Mouse (Mus musculus): ENCODE measurements around the gene Akt1s1.

Akt1s1 gene

DNA sequence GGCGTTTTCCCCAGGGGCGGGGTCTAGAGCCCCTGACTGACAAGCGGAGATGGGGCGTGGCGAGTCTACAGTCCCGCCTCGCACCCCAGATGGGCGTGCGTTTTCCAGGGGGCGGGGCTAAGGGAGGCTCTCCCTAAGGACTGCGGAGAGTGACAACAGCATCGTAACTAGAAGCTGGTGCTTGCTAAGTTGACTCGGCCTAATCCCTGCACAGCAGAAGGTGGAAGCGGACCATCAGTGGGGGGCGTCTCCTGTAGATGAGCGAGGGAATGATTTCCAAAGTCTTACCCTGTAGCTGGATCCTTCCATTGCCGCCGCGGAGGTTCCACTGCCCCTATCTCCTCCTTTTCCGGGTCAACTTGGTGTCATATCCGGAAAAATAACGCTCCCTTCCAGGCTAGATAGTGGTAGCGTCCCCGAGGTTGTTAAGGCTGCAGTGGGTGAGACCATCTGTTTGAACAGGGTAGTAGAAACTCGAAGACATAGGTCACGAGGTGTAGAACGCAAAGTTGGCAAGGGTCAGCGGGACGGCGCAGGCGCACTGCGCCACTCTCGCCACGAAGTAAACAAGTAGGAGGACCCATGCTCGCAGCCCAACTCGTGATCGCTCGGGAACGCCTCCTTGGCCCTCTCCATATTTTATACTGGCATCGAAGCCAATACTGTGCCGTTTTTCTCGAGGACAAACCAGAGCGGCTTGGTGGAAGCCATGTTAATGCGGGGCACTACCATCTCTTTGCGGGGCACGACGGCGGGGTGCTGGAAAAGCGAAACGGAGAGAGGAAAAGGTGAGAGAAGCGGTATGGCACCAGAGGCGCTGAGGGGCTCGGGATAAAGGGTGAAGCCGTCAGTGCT lies at the start of gene Akt1s1, which contains the start of gene Tbc1d17:
Akt1s1 (plus strand) TSS at position 431 of the 855 bp plus-strand sequence.
Tbc1d17 (minus strand) TSS at position 519 of the 855 bp plus-strand sequence.
- peak; percentile 72 for ATAC-seq (ENCODE audit: low TSS enrichment)

DNA sequence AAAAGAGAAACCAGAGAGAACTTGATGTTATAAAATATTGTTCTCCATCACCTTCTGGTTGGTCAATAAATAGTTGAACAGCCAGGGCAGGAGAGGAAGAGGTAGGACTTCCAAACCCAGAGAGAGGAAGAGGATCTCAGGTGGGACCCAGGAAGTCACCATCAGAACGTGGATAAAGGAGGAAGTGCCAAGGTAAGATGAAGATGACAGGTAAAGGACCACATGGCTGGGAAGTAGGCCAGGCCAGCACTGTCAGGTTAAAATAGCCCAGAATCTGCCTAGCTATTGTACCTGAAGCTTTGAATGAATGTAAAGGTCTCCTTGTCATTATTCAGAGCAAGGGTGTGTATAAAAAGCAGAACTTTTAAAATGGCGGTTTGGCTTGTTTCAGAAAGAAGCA lies 39.9 kb upstream of the Akt1s1 start:
- no peak for ATAC-seq (ENCODE audit: low TSS enrichment)

DNA sequence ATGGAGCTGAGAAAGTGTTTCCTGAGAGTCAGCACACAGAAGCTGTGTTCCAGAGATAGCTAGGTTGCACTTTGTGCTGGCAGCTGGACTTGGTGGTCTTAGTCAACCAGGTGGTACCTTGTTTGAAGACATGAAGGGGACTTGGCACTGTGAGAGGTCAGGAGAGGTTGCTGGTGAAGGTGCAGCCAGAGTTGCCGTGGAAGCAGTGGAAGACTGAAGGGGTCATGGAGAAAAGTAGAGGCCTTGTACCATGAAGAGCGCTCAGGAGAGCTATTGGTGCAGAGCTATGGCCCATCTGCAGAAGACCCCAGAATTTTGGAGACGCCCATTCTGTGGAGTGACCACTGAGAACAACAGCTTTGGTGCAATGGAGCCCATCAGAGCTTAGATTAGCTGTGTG lies 39.3 kb upstream of the Akt1s1 start:
- ATAC-seq (ENCODE audit: low TSS enrichment): no peak

DNA sequence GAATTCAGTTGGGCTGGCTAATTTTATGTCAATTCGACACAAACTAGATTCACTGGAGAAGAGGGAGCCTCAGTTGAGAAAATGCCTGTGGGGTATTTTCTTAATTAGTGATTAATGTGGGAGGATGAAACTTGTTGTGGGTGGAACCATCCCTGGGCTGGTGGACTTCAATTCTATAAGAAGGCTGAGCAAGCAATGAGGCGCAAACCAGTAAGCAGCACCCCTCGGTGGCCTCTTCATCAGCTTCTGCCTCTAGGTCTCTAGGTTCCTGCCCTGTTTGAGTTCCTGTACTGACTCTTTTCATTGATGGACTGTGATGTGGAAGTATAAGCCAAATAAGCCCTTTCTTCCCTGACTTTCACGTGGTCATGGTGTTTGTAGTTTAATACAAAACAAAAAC lies 38.4 kb upstream of the Akt1s1 start:
- ATAC-seq (ENCODE audit: low TSS enrichment): no peak

DNA sequence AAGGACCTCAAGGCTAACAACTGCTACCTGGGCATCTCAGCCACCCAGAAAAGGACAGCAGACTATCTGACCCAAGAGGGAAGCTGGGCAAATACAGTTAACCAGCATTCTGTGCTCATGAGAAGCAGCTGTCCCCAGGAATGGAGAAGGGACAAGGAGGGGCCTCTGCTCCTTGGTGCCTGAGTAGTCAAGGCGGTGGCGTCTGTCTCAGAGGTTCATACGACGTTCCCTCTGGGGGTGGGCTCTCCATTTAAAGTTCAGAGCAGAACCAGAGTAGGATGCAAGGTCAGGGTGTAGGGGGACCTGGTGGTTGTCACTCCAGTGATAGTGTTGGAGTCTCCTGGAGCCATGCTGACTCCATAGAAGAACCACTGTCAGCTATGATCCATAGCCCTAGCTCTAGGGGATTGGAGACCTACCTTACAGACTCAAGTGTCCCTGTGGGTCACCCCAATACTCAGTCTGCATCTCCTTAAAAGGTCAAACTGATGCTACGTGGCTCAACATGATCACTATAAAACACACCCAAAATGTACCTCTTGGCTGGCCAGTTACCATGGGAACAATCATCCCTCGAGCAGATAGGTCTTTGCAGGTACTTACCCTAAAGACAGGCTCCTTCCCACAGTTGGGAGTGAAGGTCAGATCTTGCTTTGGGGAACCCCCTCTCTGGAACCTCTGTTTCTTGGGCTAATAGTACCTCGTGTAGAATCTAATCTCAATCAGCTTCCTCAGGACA lies 37.8 kb upstream of the Akt1s1 start:
- ATAC-seq (ENCODE audit: low TSS enrichment): no peak

DNA sequence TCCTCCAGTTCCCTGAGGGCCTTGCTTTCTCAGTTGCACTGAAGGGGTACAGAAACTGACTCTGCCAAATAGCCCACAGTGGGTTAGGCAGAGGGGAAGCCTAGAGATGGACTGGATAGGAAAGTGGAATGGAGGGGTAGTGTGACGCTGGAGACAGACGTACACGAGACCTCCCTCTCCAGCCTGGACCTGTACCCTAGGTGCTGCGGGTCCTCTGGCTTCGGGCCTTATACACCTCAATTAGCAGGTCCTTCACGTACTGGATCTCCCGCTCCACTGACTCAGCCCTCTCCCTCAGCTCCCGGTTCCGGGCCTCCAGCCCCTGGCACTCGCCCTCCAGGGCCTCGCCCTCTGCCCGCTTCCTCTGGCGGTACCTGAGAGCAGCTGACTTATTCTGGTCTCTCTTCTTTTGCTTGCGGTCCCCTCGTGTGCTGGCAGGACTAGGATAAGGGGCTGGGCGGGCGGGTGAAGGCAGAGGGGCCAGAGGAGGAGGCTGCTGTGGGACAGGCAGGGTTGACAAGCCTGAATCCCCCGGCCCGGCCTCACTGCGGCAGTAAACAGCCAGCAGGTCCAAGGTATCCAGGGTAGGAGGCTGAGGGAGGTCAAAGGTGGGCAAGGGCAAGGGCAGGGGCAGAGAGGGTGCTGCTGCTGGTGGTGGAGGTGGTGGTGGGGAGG lies 36.0 kb upstream of the Akt1s1 start:
- no peak for ATAC-seq (ENCODE audit: low TSS enrichment)

DNA sequence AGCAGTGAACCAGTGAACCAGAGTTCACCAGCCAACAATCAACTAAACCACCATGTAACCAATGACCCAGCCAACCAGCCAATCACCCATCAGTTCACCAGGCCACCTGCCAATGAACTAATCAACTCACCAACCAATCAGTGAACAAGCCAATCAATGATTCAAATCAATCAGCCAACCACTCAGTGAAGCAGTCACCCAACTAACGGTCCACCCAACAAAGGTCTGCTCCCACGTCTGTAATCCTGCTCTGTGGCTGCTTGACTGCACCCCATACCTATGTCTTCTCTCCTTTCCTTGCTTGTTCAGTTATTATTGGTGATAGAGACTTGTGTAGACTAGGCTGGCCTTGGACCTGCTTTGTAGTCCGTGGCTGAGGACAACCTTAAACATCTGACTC lies 34.8 kb upstream of the Akt1s1 start:
- ATAC-seq (ENCODE audit: low TSS enrichment): no peak

DNA sequence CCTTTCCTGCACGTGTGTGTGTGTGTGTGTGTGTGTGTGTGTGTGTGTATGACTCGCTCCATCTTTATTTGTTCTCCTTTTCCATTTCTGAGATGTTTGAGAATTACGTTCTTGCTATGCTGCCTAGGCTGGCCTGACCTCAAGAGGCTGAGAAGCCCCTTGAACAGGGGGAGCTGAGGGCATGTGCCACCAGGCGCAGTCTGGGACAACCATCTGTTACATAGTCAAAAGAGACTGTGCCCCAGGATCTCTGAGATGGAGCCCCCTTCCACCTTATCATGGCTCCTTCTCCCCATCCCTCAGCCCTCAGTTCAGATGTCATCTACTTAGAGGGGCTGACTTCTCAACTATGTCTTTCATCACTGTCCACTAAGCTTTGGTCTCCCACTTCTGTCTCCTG lies 34.4 kb upstream of the Akt1s1 start:
- no peak for ATAC-seq (ENCODE audit: low TSS enrichment)

DNA sequence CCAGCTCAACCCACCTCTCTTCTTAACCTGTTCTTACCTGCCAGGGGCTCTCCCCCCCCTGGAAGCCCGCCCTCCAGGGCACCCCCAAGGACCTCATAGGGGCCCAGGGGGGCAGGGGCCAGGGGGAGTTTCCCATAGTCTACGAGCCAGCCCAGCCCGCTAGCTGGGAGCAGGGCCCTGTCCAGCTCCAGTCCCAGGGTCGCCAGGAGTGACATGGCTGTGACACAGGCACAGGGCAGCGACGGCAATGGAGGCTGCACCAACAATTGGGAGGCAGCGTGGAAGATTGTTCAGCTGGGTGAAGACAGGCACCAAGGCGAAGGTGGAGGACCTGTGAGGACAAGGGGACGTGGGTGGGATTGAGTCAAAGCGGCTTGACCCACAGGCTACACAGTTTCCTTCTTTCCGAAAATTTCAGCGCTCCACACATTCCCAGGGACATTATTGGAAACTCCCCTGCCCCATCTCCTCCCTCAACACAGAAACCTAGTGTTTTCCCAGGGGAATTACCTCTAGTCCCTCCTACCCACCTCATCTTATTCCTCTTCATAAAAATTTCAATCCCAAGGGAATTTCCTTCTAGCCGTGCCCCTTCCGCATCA lies 33.7 kb upstream of the Akt1s1 start:
- no peak for ATAC-seq (ENCODE audit: low TSS enrichment)

DNA sequence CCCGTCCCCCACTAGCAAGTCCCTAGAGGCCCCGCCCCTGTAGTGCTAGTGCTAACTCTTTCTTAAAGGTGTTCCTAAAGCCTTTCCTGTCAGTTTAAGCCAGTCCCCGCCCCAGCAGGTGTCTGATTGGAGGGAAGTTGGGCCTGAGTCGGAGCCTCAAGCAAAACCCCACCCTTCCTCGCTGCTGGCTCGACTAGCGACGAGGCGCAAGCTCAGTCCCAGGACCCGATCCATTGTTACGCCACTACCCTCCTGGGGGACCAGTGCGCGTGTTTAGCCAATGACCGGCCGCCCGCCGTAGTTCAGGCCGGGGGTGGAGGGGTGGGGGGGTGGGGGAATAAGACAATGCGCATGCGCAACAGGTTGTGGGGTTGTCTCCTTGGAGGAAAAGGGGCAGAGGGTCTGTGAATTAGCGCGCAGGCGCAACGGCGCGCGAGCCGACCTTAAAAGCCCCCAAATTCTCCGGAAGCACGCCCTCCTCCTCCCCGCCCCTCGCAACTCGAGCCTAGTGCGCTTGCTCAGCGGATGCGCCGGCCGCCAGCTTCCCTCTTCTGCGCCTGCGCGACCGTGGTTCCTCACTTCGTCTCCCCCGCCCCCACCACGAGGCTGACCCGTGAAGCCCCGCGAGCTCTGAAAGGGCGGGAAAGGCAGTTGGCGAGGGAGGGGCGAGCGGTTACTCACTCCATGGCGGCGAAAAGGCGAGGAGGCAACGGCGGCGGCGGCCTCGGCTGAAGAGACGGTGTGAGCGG lies 32.9 kb upstream of the Akt1s1 start, which contains the start of the genes Nup62 and Il4i1:
Nup62 (plus strand) TSS at position 368 of the 749 bp plus-strand sequence.
Il4i1 (plus strand) TSS at position 667 of the 749 bp plus-strand sequence.
- ATAC-seq (ENCODE audit: low TSS enrichment): peak; percentile 92

DNA sequence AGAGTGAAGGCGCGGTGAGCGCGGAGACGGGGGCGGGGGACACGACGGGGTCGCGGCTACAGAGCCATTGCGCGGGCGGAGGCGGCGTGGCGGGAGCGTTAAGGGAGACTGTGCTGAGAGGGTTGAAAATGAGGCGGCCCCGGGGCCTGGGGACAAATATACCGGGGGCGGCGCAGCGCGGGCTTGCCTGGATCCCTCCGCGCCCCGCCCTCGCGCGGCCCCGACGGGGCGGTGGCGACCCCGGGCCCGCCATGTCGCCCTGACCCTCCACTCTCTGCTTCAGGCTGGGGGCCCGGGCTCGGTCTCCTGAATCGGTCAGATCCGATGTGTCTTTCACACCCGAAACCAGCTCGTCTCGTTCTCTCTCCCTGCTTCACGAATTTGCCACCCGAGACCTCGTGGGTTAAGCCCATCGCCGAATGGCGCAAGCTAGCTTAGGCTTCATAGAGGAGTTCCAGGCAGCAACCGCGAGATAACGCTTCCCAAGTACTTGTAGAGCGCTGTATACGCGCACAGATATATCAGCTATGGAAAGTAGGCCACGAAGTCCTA lies 32.2 kb upstream of the Akt1s1 start, which contains the start of gene Atf5:
Atf5 (minus strand) TSS at position 189 of the 552 bp plus-strand sequence.
- ATAC-seq (ENCODE audit: low TSS enrichment): no peak

DNA sequence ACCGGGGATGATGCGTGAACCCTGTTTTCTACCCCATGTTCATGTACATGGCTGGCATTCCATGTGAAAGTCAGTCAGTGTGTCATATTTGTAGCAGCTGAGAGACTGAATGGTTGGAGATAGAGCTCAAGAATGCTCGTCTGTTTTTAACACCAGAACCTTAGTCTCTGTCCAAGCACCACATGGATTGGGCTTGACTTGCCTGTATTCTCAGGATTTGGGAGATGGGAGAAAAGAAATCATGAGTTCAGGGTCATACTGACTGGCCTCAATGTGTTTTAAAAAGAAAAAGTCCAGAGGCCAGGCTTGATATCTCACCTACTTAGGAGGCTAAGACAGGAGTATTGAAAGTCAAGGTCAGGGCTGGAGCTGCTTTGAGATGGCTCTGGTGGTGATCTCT lies 31.4 kb upstream of the Akt1s1 start:
- no peak for ATAC-seq (ENCODE audit: low TSS enrichment)

DNA sequence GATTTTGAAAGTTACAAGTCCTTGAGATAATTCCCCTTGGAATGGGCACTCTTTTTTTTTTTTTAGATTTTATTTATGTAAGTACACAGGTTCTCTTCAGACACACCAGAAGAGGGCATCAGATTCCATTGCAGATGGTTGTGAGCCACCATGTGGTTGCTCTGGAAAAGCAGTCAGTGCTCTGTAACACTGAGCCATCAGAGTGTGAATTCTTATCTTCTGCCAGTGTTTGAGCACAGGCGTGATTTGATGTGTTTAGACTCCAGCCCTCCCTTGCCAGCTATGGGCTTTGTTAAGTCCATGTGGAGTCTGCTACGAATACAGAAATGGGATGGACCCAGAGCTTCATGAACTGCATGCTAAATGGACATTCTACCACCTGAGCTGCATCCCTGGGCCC lies 30.6 kb upstream of the Akt1s1 start:
- ATAC-seq (ENCODE audit: low TSS enrichment): no peak

DNA sequence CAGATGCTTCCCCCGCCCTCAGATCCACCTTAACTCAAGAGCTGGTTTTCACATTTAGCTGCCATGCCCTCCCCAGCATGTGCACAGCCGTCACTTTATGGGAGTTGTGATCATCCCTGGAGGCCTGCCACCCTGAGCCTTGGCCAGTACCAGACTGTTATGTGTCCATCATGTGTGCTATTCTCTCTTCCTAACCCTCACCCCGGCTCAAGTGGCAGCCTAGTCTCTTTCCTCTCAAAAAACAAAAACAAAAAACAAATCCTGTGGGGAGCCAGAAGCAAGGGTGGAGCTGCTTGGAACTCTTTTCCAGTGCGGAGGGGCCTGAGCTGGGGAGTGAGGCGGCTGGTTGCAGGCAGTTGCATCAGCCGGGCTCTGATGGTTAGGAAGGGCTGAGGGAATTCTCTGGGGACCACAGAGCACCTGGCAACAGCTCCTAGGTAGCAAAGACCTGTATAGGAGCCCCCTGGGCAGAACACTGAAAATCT lies 30.0 kb upstream of the Akt1s1 start:
- no peak for ATAC-seq (ENCODE audit: low TSS enrichment)

DNA sequence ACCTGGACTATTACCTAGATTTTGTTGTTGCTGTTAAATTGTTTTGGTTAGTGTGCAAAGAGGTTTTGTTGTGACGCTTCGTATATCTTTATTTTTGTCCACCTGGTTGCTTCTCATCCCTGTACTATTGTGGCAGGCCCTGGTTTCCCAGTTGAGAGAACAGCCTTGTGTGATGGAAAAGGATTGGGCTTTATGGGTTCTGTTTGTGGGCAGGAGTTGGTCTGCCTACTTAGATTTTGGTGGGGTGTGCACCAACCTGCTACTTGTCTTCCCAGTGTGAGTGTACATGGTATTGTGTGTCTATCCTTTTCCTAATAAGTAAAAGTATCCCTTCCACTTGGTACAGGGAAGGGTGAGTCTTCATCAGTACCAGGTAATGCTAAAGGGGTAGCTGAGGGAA lies 29.4 kb upstream of the Akt1s1 start:
- no peak for ATAC-seq (ENCODE audit: low TSS enrichment)

DNA sequence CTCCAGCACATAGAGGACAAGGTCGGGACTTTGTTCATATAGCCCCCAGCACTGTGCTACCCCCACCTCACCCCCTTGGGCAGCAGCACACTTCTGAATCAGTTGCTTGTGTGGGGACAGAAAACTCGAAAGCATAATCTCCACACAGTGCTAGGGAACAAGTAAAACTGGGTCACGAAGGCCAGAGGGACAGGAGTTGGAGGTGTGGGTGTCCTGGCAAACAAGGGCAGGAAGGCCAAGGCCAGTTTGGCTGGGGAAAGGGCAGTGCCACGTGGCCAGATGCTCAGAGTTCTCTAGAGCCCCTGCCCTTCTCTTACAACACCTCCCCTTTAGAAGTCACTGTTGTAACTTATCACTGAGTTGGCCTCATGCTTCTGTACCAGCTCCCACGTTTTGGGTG lies 28.9 kb upstream of the Akt1s1 start:
- no peak for ATAC-seq (ENCODE audit: low TSS enrichment)

DNA sequence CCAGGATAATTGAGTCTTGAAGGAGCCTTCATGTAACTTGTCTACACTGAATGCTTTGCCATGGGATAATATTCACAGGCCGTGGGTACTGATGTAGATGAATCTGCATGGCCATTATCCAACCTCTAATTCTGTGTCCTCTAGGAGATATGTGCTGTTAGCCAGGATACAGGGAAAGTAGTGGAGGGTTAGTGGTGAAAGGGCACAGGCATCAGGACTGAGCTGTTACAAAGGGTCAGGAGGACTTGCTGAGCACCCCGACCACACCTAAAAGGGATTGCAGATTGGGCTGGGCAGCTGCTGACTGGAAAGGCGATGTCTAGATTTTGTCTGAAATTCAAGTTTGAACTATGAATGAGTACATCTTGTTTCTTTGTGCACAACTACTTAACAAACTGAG lies 28.3 kb upstream of the Akt1s1 start:
- no peak for ATAC-seq (ENCODE audit: low TSS enrichment)

DNA sequence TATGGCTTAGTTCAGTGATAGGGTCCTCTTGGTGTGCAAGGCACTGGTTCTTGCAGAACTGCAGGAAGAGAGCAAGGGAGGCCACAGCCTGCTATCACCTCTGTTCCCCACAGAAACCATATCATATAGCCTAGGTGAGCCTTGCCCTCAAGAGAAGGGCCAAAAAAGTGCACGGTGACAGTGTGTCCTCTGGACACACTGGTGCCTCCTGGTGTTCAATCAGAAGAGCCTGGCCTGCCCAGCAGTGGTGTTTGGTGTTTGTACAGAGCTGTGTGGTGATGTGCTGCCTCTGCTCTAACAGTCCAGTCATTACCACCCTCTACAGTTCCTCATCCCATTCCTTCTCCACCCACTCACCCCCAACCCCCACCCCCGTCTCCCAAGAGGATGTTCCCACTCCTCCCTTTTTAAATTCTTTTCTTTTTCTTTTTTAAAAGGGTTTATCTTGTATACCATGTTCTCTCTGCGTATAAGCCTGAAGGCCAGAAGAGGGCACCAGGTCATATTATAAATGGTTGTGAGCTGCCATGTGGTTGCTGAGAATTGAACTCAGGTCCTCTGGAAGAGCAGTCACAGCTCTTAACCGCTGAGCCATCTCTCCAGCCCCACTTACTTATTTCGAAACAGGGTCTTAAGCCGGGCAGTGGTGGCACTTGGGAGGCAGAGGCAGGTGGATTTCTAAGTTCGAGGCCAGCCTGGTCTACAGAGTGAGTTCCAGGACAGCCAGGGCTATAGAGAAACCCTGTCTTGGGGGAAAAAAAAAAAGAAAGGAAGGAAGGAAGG lies 26.9 kb upstream of the Akt1s1 start:
- no peak for ATAC-seq (ENCODE audit: low TSS enrichment)

DNA sequence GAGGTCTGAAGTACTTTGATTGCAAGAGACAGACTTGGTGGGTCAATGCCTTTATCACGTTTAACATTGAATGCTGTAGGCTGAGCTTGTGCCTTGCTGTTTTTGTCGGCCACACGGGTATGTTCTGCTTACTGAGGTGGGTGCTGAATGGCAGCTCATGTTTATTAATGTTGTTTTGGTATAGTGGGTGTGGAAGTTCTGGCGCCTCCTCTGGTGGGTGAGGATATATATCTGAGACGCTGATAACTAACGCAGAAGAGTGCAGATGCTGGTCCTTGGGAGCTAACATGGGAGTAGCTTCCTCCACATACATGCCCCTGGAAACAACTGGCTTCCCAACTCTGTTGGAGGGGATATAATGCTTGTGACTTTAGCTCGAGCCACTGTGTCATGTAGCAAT lies 25.4 kb upstream of the Akt1s1 start:
- no peak; the same call in 1 of the 2 replicates for ATAC-seq (ENCODE audit: low TSS enrichment)

DNA sequence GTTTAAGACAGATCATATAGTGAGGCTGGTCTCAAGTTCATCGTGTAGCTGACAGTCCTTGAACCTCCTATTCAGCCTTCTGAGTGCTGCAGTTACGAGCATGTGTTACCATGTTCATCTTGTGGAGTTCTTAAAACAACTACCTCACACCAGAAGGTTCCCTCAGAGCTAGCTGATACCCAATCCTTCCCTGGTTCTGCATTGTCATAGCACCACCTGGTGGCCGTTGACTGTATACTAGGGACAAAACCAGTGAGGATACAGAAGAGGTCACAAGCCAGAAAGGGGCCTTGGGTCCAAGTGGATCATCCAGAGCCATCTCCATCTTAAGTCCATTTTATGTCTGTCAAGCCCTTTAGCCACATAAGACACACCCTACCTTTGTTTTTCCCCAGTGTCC lies 23.9 kb upstream of the Akt1s1 start:
- ATAC-seq (ENCODE audit: low TSS enrichment): peak; percentile 75

Data from frontal cortex, adult (tissue).